Mouse (Mus musculus) cortical plate, adult 2 months (tissue): Measurements from ENCODE around the gene Zfp444.

Source experiments
- CTCF ChIP-seq: fragments of 200-500 bp; IDR thresholded peaks from 2 replicates; pipeline ENCODE4 v1.5.1; 2011; ENCODE audit warnings: mild to moderate bottlenecking, control low read depth, low read length; ENCODE audit not compliant: insufficient read depth; ENCODE audit errors: extremely low read depth
- POLR2A ChIP-seq: fragments of 200-500 bp; IDR thresholded peaks from 2 replicates; pipeline ENCODE4 v1.6.1; 2011; ENCODE audit warnings: mild to moderate bottlenecking, low read length, control low read depth; ENCODE audit not compliant: insufficient read depth; ENCODE audit errors: extremely low read depth

GRCm38 (mm10) chr7:6130346-6130745 lies 41.7 kb upstream of the Zfp444 start:
- no peak for TF ChIP-seq CTCF
- TF ChIP-seq POLR2A, result no peak
